Mouse (Mus musculus) myocyte (in vitro differentiated cells): ENCODE data around the gene Dnajc1.

ENCODE experiments used
- CEBPB ChIP-seq: IDR thresholded peaks from 2 replicates; pipeline ENCODE4 v1.6.1; 2011; ENCODE audit warnings: mild to moderate bottlenecking, moderate library complexity; ENCODE audit not compliant: poor library complexity, insufficient read depth, severe bottlenecking
- E2F4 ChIP-seq: IDR thresholded peaks from one replicate; pipeline ENCODE4 v1.6.1; 2011; ENCODE audit warnings: mild to moderate bottlenecking, control low read depth, moderate library complexity; ENCODE audit not compliant: insufficient read depth
- MAX ChIP-seq: IDR thresholded peaks from one replicate; pipeline ENCODE4 v1.6.1; 2011; ENCODE audit warnings: low read depth, mild to moderate bottlenecking, control low read depth
- MYOD1 ChIP-seq, 3 experiments: IDR thresholded peaks; one replicate each; pipeline ENCODE4 v1.6.1; 2011; ENCODE audit warnings: control low read depth in 2 of 3, low read depth in 2 of 3, mild to moderate bottlenecking in 2 of 3, moderate library complexity in 1 of 3; ENCODE audit not compliant: insufficient read length in 2 of 3, control insufficient read depth in 1 of 3
- MYOG ChIP-seq, 3 experiments: IDR thresholded peaks; one replicate each; pipeline ENCODE4 v1.6.1; 2011; ENCODE audit warnings: control low read depth in 2 of 3, low read depth in 2 of 3, mild to moderate bottlenecking in 2 of 3; ENCODE audit not compliant: insufficient read length in 2 of 3, control insufficient read depth in 1 of 3, insufficient read depth in 1 of 3
- POLR2A ChIP-seq: IDR thresholded peaks from one replicate; pipeline ENCODE4 v1.6.1; 2011; ENCODE audit warnings: low read depth, mild to moderate bottlenecking, control low read depth, moderate library complexity; ENCODE audit not compliant: insufficient read length
- POLR2AphosphoS2 ChIP-seq: IDR thresholded peaks from one replicate; pipeline ENCODE4 v1.6.1; 2011; ENCODE audit warnings: low read depth, control low read depth; ENCODE audit not compliant: insufficient read length
- REST ChIP-seq: IDR thresholded peaks from one replicate; pipeline ENCODE4 v1.6.1; 2011; ENCODE audit warnings: mild to moderate bottlenecking, control low read depth, moderate library complexity; ENCODE audit not compliant: insufficient read depth, insufficient read length
- SRF ChIP-seq: IDR thresholded peaks from one replicate; pipeline ENCODE4 v1.6.1; 2011; ENCODE audit warnings: low read depth; ENCODE audit not compliant: control insufficient read depth, insufficient read length
- TCF12 ChIP-seq: IDR thresholded peaks from one replicate; pipeline ENCODE4 v1.6.1; 2011; ENCODE audit warnings: mild to moderate bottlenecking, control low read depth; ENCODE audit not compliant: poor library complexity, insufficient read depth, severe bottlenecking
- TCF3 ChIP-seq: IDR thresholded peaks from one replicate; pipeline ENCODE4 v1.6.1; 2011; ENCODE audit warnings: low read depth, control low read depth; ENCODE audit not compliant: insufficient read length
- USF1 ChIP-seq: IDR thresholded peaks from one replicate; pipeline ENCODE4 v1.6.1; 2011; ENCODE audit warnings: low read depth, mild to moderate bottlenecking, control low read depth, moderate library complexity

GRCm38 (mm10) chr2:18231143-18231542, 161.5 kb downstream of the Dnajc1 start:
- no peak for TF ChIP-seq POLR2A
- no peak for TF ChIP-seq MAX
- TF ChIP-seq MYOG (IDR thresholded peaks at IDR 0.05; ENCODE audit: control insufficient read depth in 1 of 3, insufficient read depth in 1 of 3, insufficient read length in 2 of 3, low read depth in 2 of 3), result no peak
- no peak for TF ChIP-seq TCF12
- no peak for TF ChIP-seq MYOD1 (IDR thresholded peaks at IDR 0.05; ENCODE audit: control insufficient read depth in 1 of 3, insufficient read length in 2 of 3, low read depth in 2 of 3)
- no peak for TF ChIP-seq POLR2AphosphoS2
- TF ChIP-seq E2F4, result no peak
- TF ChIP-seq SRF, result no peak
- TF ChIP-seq USF1, result no peak
- no peak for TF ChIP-seq TCF3
- no peak for TF ChIP-seq CEBPB
- no peak for TF ChIP-seq REST
